Comparison of ENCODE assay signal across 33 mouse cellular contexts in genomic region chr14:34576858-34577257, GRCm38 (mm10). TPM values are rescaled to one million over a fixed set of nuclear protein-coding genes. Genes with fewer than 3 reads are reported as not detected.
A peak's percentile ranks its signal among the peaks of the same experiment; 100 is the strongest.
DNase-seq lines count a peak whose midpoint lies in the region; ATAC-seq lines count a peak whose summit lies in the region.
"Had no signal": no experiment of that assay in that cellular context is flagged by ENCODE, and none has a peak within 500 bp of the region (broad histone marks: within the 10 kb centered on the region; RNA-seq: fewer than 3 reads in every experiment).

No protein-coding gene starts in this region.

- no peak overlapping the region for H3K4me3 ChIP-seq in heart, embryonic 14.5 days (ENCODE audit: control insufficient read depth in 1 of 2, insufficient read depth in 1 of 2, low read depth in 1 of 2, low read length in 2 of 2)
- no peak overlapping the region for H3K4me3 ChIP-seq in limb, embryonic 11.5 days (ENCODE audit: low read depth, low read length)
- no peak overlapping the region for H3K4me3 ChIP-seq in limb, embryonic 10.5 days
- H3K4me3 ChIP-seq in heart, embryonic 16.5 days (ENCODE audit: low read length): no peak overlapping the region
- H3K4me3 ChIP-seq: forebrain, embryonic 10.5 days; intestine, embryonic 15.5 days; limb, embryonic 13.5 days; liver, embryonic 12.5 days; myocyte; neural tube, embryonic 13.5 days had no signal

- H3K9me3 ChIP-seq in heart, embryonic 14.5 days (ENCODE audit: control insufficient read depth, low read length): no peaks in the 10 kb centered on the region
- H3K9me3 ChIP-seq in limb, embryonic 11.5 days (ENCODE audit: control insufficient read depth, low read length): no peaks in the 10 kb centered on the region; the same call in 1 of the 2 replicates
- H3K9me3 ChIP-seq in limb, embryonic 10.5 days (replicated peaks): no peaks in the 10 kb centered on the region
- H3K9me3 ChIP-seq in heart, embryonic 16.5 days (replicated peaks; ENCODE audit: control insufficient read depth, low read length): no peaks in the 10 kb centered on the region
- H3K9me3 ChIP-seq: forebrain, embryonic 10.5 days; intestine, embryonic 15.5 days; limb, embryonic 13.5 days; liver, embryonic 12.5 days; neural tube, embryonic 13.5 days had no signal

- H3K4me2 ChIP-seq in heart, embryonic 14.5 days (ENCODE audit: low read length): no peak overlapping the region
- no peak overlapping the region for H3K4me2 ChIP-seq in limb, embryonic 11.5 days (ENCODE audit: low read depth, severe bottlenecking)
- H3K4me2 ChIP-seq in heart, embryonic 16.5 days (ENCODE audit: low read depth, low read length): no peak overlapping the region
- H3K4me2 ChIP-seq: intestine, embryonic 15.5 days; limb, embryonic 13.5 days; liver, embryonic 12.5 days; midbrain, embryonic 11.5 days; neural tube, embryonic 13.5 days had no signal

- no peaks in the 10 kb centered on the region for H3K27me3 ChIP-seq in heart, embryonic 14.5 days (ENCODE audit: control insufficient read depth, insufficient read depth, low read length)
- H3K27me3 ChIP-seq in limb, embryonic 11.5 days (ENCODE audit: control insufficient read depth, insufficient read depth, low read length): no peaks in the 10 kb centered on the region
- H3K27me3 ChIP-seq in limb, embryonic 10.5 days (ENCODE audit: low read depth, poor library complexity, severe bottlenecking): no peaks in the 10 kb centered on the region
- H3K27me3 ChIP-seq in heart, embryonic 16.5 days (ENCODE audit: control insufficient read depth, insufficient read depth, low read length): no peaks in the 10 kb centered on the region
- H3K27me3 ChIP-seq: intestine, embryonic 15.5 days; limb, embryonic 13.5 days; neural tube, embryonic 13.5 days had no signal

- ATAC-seq in heart, embryonic 14.5 days (ENCODE audit: insufficient number of reproducible peaks, insufficient read depth, low FRiP score, low read depth): no peak
- ATAC-seq in limb, embryonic 11.5 days (ENCODE audit: insufficient number of reproducible peaks, low FRiP score, low TSS enrichment, low read depth): 0 out of 2 replicates have a peak, but pooled peaks have one; percentile 12
- no peak for ATAC-seq in heart, embryonic 16.5 days (replicated peaks; ENCODE audit: extremely low read depth, insufficient read depth, low FRiP score)
- ATAC-seq: CD4-positive, CD25-positive, alpha-beta regulatory T cell, adult 4 months; forebrain, embryonic 16.5 days; intestine, embryonic 15.5 days had no signal

- WGBS in heart, embryonic 14.5 days: 75% methylated on average over 4 of the region's 4 CpGs
- WGBS in limb, embryonic 11.5 days: 73% methylated on average over 4 of the region's 4 CpGs
- WGBS in limb, embryonic 10.5 days: 90% methylated on average over 4 of the region's 4 CpGs
- 77% methylated on average over 4 of the region's 4 CpGs for WGBS in heart, embryonic 16.5 days

- no peak overlapping the region; the same call in 1 of the 2 replicates for H3K9ac ChIP-seq in heart, embryonic 14.5 days (ENCODE audit: low read length)
- H3K9ac ChIP-seq in limb, embryonic 11.5 days (ENCODE audit: low read length): no peak overlapping the region
- H3K9ac ChIP-seq in heart, embryonic 16.5 days (ENCODE audit: low read length): no peak overlapping the region
- H3K9ac ChIP-seq: intestine, embryonic 15.5 days; limb, embryonic 13.5 days; liver, embryonic 12.5 days; neural tube, embryonic 13.5 days had no signal

- peaks cover 78% of the 10 kb centered on the region for H3K36me3 ChIP-seq in heart, embryonic 14.5 days (ENCODE audit: control insufficient read depth, insufficient read depth, low read length)
- no peaks in the 10 kb centered on the region for H3K36me3 ChIP-seq in limb, embryonic 11.5 days (ENCODE audit: control insufficient read depth, insufficient read depth, low read length)
- no peaks in the 10 kb centered on the region for H3K36me3 ChIP-seq in limb, embryonic 10.5 days
- H3K36me3 ChIP-seq in heart, embryonic 16.5 days (ENCODE audit: control insufficient read depth, insufficient read depth): peaks cover 39% of the 10 kb centered on the region
- H3K36me3 ChIP-seq: forebrain, embryonic 10.5 days; intestine, embryonic 15.5 days; limb, embryonic 13.5 days; liver, embryonic 12.5 days; neural tube, embryonic 13.5 days had no signal

- DNase-seq in heart, adult 11 months: peak; percentile 90
- DNase-seq in heart, adult 18-20 months: no peak
- no peak for DNase-seq in heart, postnatal 4 days
- no peak for DNase-seq in limb, embryonic 11.5 days (ENCODE audit: low spot score)
- DNase-seq in limb, embryonic 10.5 days (ENCODE audit: low spot score): no peak
- DNase-seq: adrenal gland, postnatal 36 days; cerebellum, adult 9-10 months; gastrocnemius, postnatal 25 days; kidney, adult 8-10 months; kidney, postnatal 14 days; layer of hippocampus, postnatal 36 days; lung, adult 18-20 months; lung, postnatal 10 days; retina, postnatal 1 day; right cerebral cortex, postnatal 25 days; spleen, adult 18-20 months; thymus, postnatal 14 days had no signal

- H3K4me1 ChIP-seq in heart, embryonic 14.5 days (ENCODE audit: control insufficient read depth in 2 of 2, insufficient read depth in 2 of 2, low read length in 2 of 2): peaks cover 29 to 54% of the 10 kb centered on the region in 2 experiments
- no peaks in the 10 kb centered on the region for H3K4me1 ChIP-seq in limb, embryonic 11.5 days (ENCODE audit: control insufficient read depth, insufficient read depth, low read length)
- peaks cover 4% of the 10 kb centered on the region for H3K4me1 ChIP-seq in limb, embryonic 10.5 days
- H3K4me1 ChIP-seq in heart, embryonic 16.5 days (ENCODE audit: control insufficient read depth, insufficient read depth, low read length): peaks cover 47% of the 10 kb centered on the region
- H3K4me1 ChIP-seq: neural tube, embryonic 13.5 days had no signal

- peak overlapping the region; percentile 12 to 88; a peak in 3 of 4 replicates for H3K27ac ChIP-seq in heart, embryonic 14.5 days (replicated peaks in 1 of 2; ENCODE audit: control insufficient read depth in 1 of 2, insufficient read depth in 1 of 2, low read depth in 2 of 2, low read length in 2 of 2)
- H3K27ac ChIP-seq in limb, embryonic 11.5 days (replicated peaks; ENCODE audit: low read depth, low read length): no peak overlapping the region
- H3K27ac ChIP-seq in limb, embryonic 10.5 days: no peak overlapping the region
- H3K27ac ChIP-seq in heart, embryonic 16.5 days (ENCODE audit: low read length): peak overlapping the region; percentile 25
- H3K27ac ChIP-seq: forebrain, embryonic 10.5 days; intestine, embryonic 15.5 days; limb, embryonic 13.5 days; liver, embryonic 12.5 days; neural tube, embryonic 13.5 days had no signal

RNA-seq across cellular contexts. Expression of gene Ldb3, which starts 11.6 kb away (rescaled TPM):
- total RNA-seq in heart, adult 18-20 months (2021): 1,000 to 10,000 TPM; 1,008 to 1,034 TPM
- 301 and 314 TPM in 2 replicates for polyA plus RNA-seq in heart, embryonic 14.5 days (2014; fragmentation: Nextera tagmentation; extraction: Ambion mirVana)
- total RNA-seq in heart, postnatal 4 days (2021): 100 to 1,000 TPM; 709 to 766 TPM
- 0.65 and 0.68 TPM in 2 replicates for polyA plus RNA-seq in limb, embryonic 11.5 days (2014; fragmentation: Nextera tagmentation; extraction: Ambion mirVana)
- 0.11 and 0.48 TPM in 2 replicates for polyA plus RNA-seq in limb, embryonic 10.5 days (2016; fragmentation: Nextera tagmentation; extraction: Ambion mirVana)
- 356 and 369 TPM in 2 replicates for polyA plus RNA-seq in heart, embryonic 16.5 days (2015; fragmentation: Nextera tagmentation; extraction: Ambion mirVana)
- polyA plus RNA-seq: CD4-positive, CD25-positive, alpha-beta regulatory T cell, adult 4 months had no signal

RNA-seq across cellular contexts. Expression of gene Opn4, which starts 23.1 kb away (rescaled TPM):
- 1 to 10 TPM; 1.9 to 2.5 TPM for total RNA-seq in heart, adult 18-20 months (2021)
- 5.0 and 5.2 TPM in 2 replicates for polyA plus RNA-seq in heart, embryonic 14.5 days (2014; fragmentation: Nextera tagmentation; extraction: Ambion mirVana)
- total RNA-seq in heart, postnatal 4 days (2021): 1 to 10 TPM; 2.9 to 4.8 TPM
- not detected in 2 replicates for polyA plus RNA-seq in limb, embryonic 11.5 days (2014; fragmentation: Nextera tagmentation; extraction: Ambion mirVana)
- not detected in 2 replicates for polyA plus RNA-seq in limb, embryonic 10.5 days (2016; fragmentation: Nextera tagmentation; extraction: Ambion mirVana)
- polyA plus RNA-seq in heart, embryonic 16.5 days (2015; fragmentation: Nextera tagmentation; extraction: Ambion mirVana): 6.8 and 8.5 TPM in 2 replicates
- total RNA-seq: adrenal gland, adult 18-20 months; adrenal gland, postnatal 36 days; gastrocnemius, postnatal 25 days; layer of hippocampus, adult 8-10 months; layer of hippocampus, postnatal 36 days; left cerebral cortex, postnatal 10 days had no signal
- polyA plus RNA-seq: CD4-positive, CD25-positive, alpha-beta regulatory T cell, adult 4 months; forebrain, embryonic 16.5 days; hindbrain, embryonic 11.5 days; intestine, embryonic 15.5 days; limb, embryonic 13.5 days; liver, embryonic 12.5 days; midbrain, embryonic 11.5 days; neural tube, embryonic 13.5 days had no signal

RNA-seq across cellular contexts. Expression of gene 9230112D13Rik, which starts 54.3 kb away (rescaled TPM):
- total RNA-seq in heart, adult 18-20 months (2021): not detected
- polyA plus RNA-seq in heart, embryonic 14.5 days (2014; fragmentation: Nextera tagmentation; extraction: Ambion mirVana): not detected in 2 replicates
- not detected for total RNA-seq in heart, postnatal 4 days (2021)
- not detected in 2 replicates for polyA plus RNA-seq in limb, embryonic 11.5 days (2014; fragmentation: Nextera tagmentation; extraction: Ambion mirVana)
- polyA plus RNA-seq in limb, embryonic 10.5 days (2016; fragmentation: Nextera tagmentation; extraction: Ambion mirVana): not detected in 2 replicates
- not detected in 2 replicates for polyA plus RNA-seq in heart, embryonic 16.5 days (2015; fragmentation: Nextera tagmentation; extraction: Ambion mirVana)
- total RNA-seq: adrenal gland, adult 18-20 months; adrenal gland, postnatal 36 days; ES-E14; gastrocnemius, postnatal 25 days; layer of hippocampus, adult 8-10 months; layer of hippocampus, postnatal 36 days; left cerebral cortex, postnatal 10 days had no signal
- polyA plus RNA-seq: CD4-positive, CD25-positive, alpha-beta regulatory T cell, adult 4 months; forebrain, embryonic 10.5 days; forebrain, embryonic 16.5 days; hindbrain, embryonic 11.5 days; intestine, embryonic 15.5 days; limb, embryonic 13.5 days; liver, embryonic 12.5 days; midbrain, embryonic 11.5 days; myocyte; neural tube, embryonic 13.5 days had no signal

Comparison
In these comparisons a context has a peak if more than half of its experiments do, and no peak if none do; other contexts are left out.
1. H3K27ac ChIP-seq: peak in heart, embryonic 14.5 days (2 of 2) and heart, embryonic 16.5 days (single experiment); none in limb, embryonic 11.5 days (single experiment) and limb, embryonic 10.5 days (single experiment).
2. RNA of gene Ldb3, which starts 11.6 kb away (polyA plus RNA-seq): 356 to 369 TPM in heart, embryonic 16.5 days and 301 to 314 TPM in heart, embryonic 14.5 days; 0.65 to 0.68 TPM in limb, embryonic 11.5 days and 0.11 to 0.48 TPM in limb, embryonic 10.5 days; every median in the first group is over 100 times any median in the second.